In the genomic region with DNA sequence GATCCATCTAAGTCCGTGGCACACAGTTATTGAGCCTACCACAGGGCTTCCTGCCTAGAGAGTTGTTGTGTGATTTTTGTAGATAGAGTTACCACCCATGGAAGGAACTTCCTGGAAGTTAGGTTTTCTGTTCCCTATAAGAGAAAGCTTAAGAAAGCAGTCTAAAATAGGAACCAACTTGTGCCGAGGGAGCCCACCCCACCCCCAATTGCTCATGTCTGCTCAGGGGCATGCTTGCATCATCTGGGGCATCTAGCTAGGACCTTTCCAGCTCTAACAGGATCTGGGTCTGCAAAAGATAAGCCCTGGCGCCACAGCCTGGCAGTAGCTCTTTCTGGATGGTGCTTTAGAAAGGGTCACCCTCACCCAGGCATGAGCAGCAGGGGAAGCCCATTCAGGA, we compare ENCODE assay signal across 13 mouse cellular contexts. TPM values are rescaled to one million over a fixed set of nuclear protein-coding genes. Genes with fewer than 3 reads are reported as not detected.
DNase-seq lines count a peak whose midpoint lies in the region; ATAC-seq and TF ChIP-seq lines count a peak whose summit lies in the region.
"Had no signal": no experiment of that assay in that cellular context is flagged by ENCODE, and none has a peak within 500 bp of the region (broad histone marks: within the 10 kb centered on the region; RNA-seq: fewer than 3 reads in every experiment).

No protein-coding gene starts in this region.

- no peak overlapping the region for H3K4me3 ChIP-seq in kidney, postnatal 0 days (replicated peaks; ENCODE audit: low read depth, low read length)
- H3K4me3 ChIP-seq in megakaryocyte, embryonic 14.5 days (replicated peaks) = peak overlapping the region; percentile 57

- no peaks in the 10 kb centered on the region for H3K36me3 ChIP-seq in kidney, postnatal 0 days (ENCODE audit: insufficient read depth, low read length)
- H3K36me3 ChIP-seq in megakaryocyte, embryonic 14.5 days (replicated peaks; ENCODE audit: low read length) = peaks cover 7% of the 10 kb centered on the region
- H3K36me3 ChIP-seq: G1E had no signal

- ATAC-seq in kidney, postnatal 0 days (replicated peaks; ENCODE audit: low FRiP score, low read depth) = no peak; the same call in 1 of the 2 replicates
- ATAC-seq in granulocyte monocyte progenitor cell, adult 5-6 weeks (replicated peaks; ENCODE audit: poor library complexity, severe bottlenecking) = peak; percentile 80
- ATAC-seq: forebrain, postnatal 0 days; intestine, postnatal 0 days had no signal

- H3K27me3 ChIP-seq in kidney, postnatal 0 days (ENCODE audit: insufficient read depth, low read length) = no peaks in the 10 kb centered on the region
- H3K27me3 ChIP-seq in megakaryocyte, embryonic 14.5 days (replicated peaks) = peaks cover 54% of the 10 kb centered on the region

- H3K9me3 ChIP-seq in kidney, postnatal 0 days (replicated peaks; ENCODE audit: low read length) = no peaks in the 10 kb centered on the region
- H3K9me3 ChIP-seq in megakaryocyte, embryonic 14.5 days = no peaks in the 10 kb centered on the region
- H3K9me3 ChIP-seq: G1E had no signal

- no peak for DNase-seq in kidney, postnatal 0 days (ENCODE audit: low spot score)
- DNase-seq in kidney, adult 8-10 months = no peak
- DNase-seq in MEL-GATA-1-ER (ENCODE audit: extremely low read depth, low read depth) = peak; percentile 56
- DNase-seq in urinary bladder, postnatal 14 days (ENCODE audit: low spot score) = no peak
- no peak for DNase-seq in cerebellum, adult 11 months
- DNase-seq: forebrain, postnatal 0 days had no signal

- 41% methylated on average over 3 of the region's 3 CpGs for WGBS in kidney, postnatal 0 days

- no peak overlapping the region for H3K4me2 ChIP-seq in kidney, postnatal 0 days (ENCODE audit: low read length)

- H3K4me1 ChIP-seq in kidney, postnatal 0 days (replicated peaks; ENCODE audit: insufficient read depth, low read length) = peaks cover 44% of the 10 kb centered on the region
- H3K4me1 ChIP-seq in megakaryocyte, embryonic 14.5 days = peaks cover 59% of the 10 kb centered on the region

- no peak overlapping the region for H3K9ac ChIP-seq in kidney, postnatal 0 days (ENCODE audit: low read depth, low read length)
- H3K9ac ChIP-seq: forebrain, postnatal 0 days had no signal

- H3K27ac ChIP-seq in kidney, postnatal 0 days = peak overlapping the region; percentile 36

- TF ChIP-seq CTCF in kidney, postnatal 0 days (IDR thresholded peaks at IDR 0.05; ENCODE audit: low read depth) = no peak

RNA-seq across cellular contexts. Expression of a gene that starts 24.1 kb away (rescaled TPM):
- 31.8 and 36.6 TPM in 2 replicates for polyA plus RNA-seq in kidney, postnatal 0 days (2015; fragmentation: Nextera tagmentation; extraction: Ambion mirVana)
- 25.4 and 38.5 TPM in 2 replicates for total RNA-seq in granulocyte monocyte progenitor cell, adult 5-6 weeks (2014; fragmentation: Nextera tagmentation)
- total RNA-seq in granulocyte monocyte progenitor cell, adult 5-6 weeks (2017) = 6.4 and 9.5 TPM in 2 replicates
- 23.1 and 46.7 TPM in 2 replicates for polyA plus RNA-seq in megakaryocyte, embryonic 14.5 days (2012; ENCODE audit: insufficient read depth, low replicate concordance)

RNA-seq across cellular contexts. Expression of a gene that starts 24.7 kb away (rescaled TPM):
- 23.3 and 26.1 TPM in 2 replicates for polyA plus RNA-seq in kidney, postnatal 0 days (2015; fragmentation: Nextera tagmentation; extraction: Ambion mirVana)
- 56.9 and 59.4 TPM in 2 replicates for total RNA-seq in granulocyte monocyte progenitor cell, adult 5-6 weeks (2014; fragmentation: Nextera tagmentation)
- total RNA-seq in granulocyte monocyte progenitor cell, adult 5-6 weeks (2017) = 36.2 and 37.4 TPM in 2 replicates
- polyA plus RNA-seq in megakaryocyte, embryonic 14.5 days (2012; ENCODE audit: insufficient read depth, low replicate concordance) = 6.0 and 14.4 TPM in 2 replicates

RNA-seq across cellular contexts. Expression of a gene that starts 30.2 kb away (rescaled TPM):
- 0.11 and 0.13 TPM in 2 replicates for polyA plus RNA-seq in kidney, postnatal 0 days (2015; fragmentation: Nextera tagmentation; extraction: Ambion mirVana)
- total RNA-seq in granulocyte monocyte progenitor cell, adult 5-6 weeks (2014; fragmentation: Nextera tagmentation) = not detected in 2 replicates
- total RNA-seq in granulocyte monocyte progenitor cell, adult 5-6 weeks (2017) = not detected in 2 replicates
- polyA plus RNA-seq in megakaryocyte, embryonic 14.5 days (2012; ENCODE audit: insufficient read depth, low replicate concordance) = not detected in 2 replicates
- total RNA-seq: forebrain, postnatal 0 days; G1E had no signal
- polyA plus RNA-seq: embryonic facial prominence, embryonic 11.5 days; G1E; heart, embryonic 14.5 days had no signal

RNA-seq across cellular contexts. Expression of a gene that starts 39.8 kb away (rescaled TPM):
- polyA plus RNA-seq in kidney, postnatal 0 days (2015; fragmentation: Nextera tagmentation; extraction: Ambion mirVana) = 97.6 and 110 TPM in 2 replicates
- not detected in 2 replicates for total RNA-seq in granulocyte monocyte progenitor cell, adult 5-6 weeks (2014; fragmentation: Nextera tagmentation)
- not detected in 2 replicates for total RNA-seq in granulocyte monocyte progenitor cell, adult 5-6 weeks (2017)
- polyA plus RNA-seq in megakaryocyte, embryonic 14.5 days (2012; ENCODE audit: insufficient read depth, low replicate concordance) = 0.93 TPM in 1 of 2 replicates, not detected in the other
- total RNA-seq: G1E had no signal
- polyA plus RNA-seq: G1E had no signal

RNA-seq across cellular contexts. Expression of a gene that starts 46.4 kb away (rescaled TPM):
- polyA plus RNA-seq in kidney, postnatal 0 days (2015; fragmentation: Nextera tagmentation; extraction: Ambion mirVana) = 0.34 and 0.38 TPM in 2 replicates
- total RNA-seq in granulocyte monocyte progenitor cell, adult 5-6 weeks (2014; fragmentation: Nextera tagmentation) = not detected in 2 replicates
- total RNA-seq in granulocyte monocyte progenitor cell, adult 5-6 weeks (2017) = not detected in 2 replicates
- polyA plus RNA-seq in megakaryocyte, embryonic 14.5 days (2012; ENCODE audit: insufficient read depth, low replicate concordance) = not detected in 2 replicates
- total RNA-seq: G1E had no signal
- polyA plus RNA-seq: embryonic facial prominence, embryonic 11.5 days; forebrain, postnatal 0 days; G1E; heart, embryonic 14.5 days; lung, embryonic 16.5 days had no signal
